In genomic region chr2:28064339-28065080, GRCm38 (mm10) we compare ENCODE assay signal across 23 mouse cellular contexts. TPM values are rescaled to one million over a fixed set of nuclear protein-coding genes. Genes with fewer than 3 reads are reported as not detected.
A peak's percentile ranks its signal among the peaks of the same experiment; 100 is the strongest.
DNase-seq lines count a peak whose midpoint lies in the region; ATAC-seq and TF ChIP-seq lines count a peak whose summit lies in the region.
"Had no signal": no experiment of that assay in that cellular context is flagged by ENCODE, and none has a peak within 500 bp of the region (broad histone marks: within the 10 kb centered on the region; RNA-seq: fewer than 3 reads in every experiment).

No protein-coding gene starts in this region.

- no peaks in the 10 kb centered on the region for H3K27me3 ChIP-seq in intestine, embryonic 15.5 days (replicated peaks)
- H3K27me3 ChIP-seq in intestine, postnatal 0 days (replicated peaks; ENCODE audit: control insufficient read depth, insufficient read depth, low read length) = no peaks in the 10 kb centered on the region
- H3K27me3 ChIP-seq in liver, embryonic 13.5 days = no peaks in the 10 kb centered on the region
- no peaks in the 10 kb centered on the region for H3K27me3 ChIP-seq in hindbrain, embryonic 14.5 days (ENCODE audit: control insufficient read depth, insufficient read depth, low read length)
- H3K27me3 ChIP-seq: limb, embryonic 15.5 days; midbrain, embryonic 13.5 days had no signal

- no peak overlapping the region for H3K27ac ChIP-seq in intestine, embryonic 15.5 days
- H3K27ac ChIP-seq in intestine, postnatal 0 days (ENCODE audit: low read depth, low read length) = no peak overlapping the region
- H3K27ac ChIP-seq in liver, embryonic 13.5 days = peak overlapping the region; percentile 97
- no peak overlapping the region for H3K27ac ChIP-seq in hindbrain, embryonic 14.5 days
- H3K27ac ChIP-seq: embryonic facial prominence, embryonic 15.5 days; limb, embryonic 15.5 days; midbrain, embryonic 13.5 days had no signal

- peak; percentile 70 for DNase-seq in c-Kit-positive CD71-positive TER-119-negative erythroid progenitor cells, embryonic 14.5 days (ENCODE audit: low read depth)
- DNase-seq in liver, embryonic 13.5 days = peak; percentile 79
- peak; percentile 10 for DNase-seq in yolk sac, embryonic 10.5 days (ENCODE audit: low spot score)
- DNase-seq in hindbrain, embryonic 14.5 days (ENCODE audit: low spot score) = no peak
- no peak for DNase-seq in urinary bladder, adult 18-20 months (ENCODE audit: low spot score in 2 of 2)
- DNase-seq: adrenal gland, postnatal 25 days; cerebellum, adult 11 months; heart, adult 18-20 months; heart, postnatal 4 days; lung, postnatal 4 days; retina, postnatal 1 day had no signal

- no peaks in the 10 kb centered on the region for H3K4me1 ChIP-seq in intestine, embryonic 15.5 days (replicated peaks)
- H3K4me1 ChIP-seq in intestine, postnatal 0 days (replicated peaks; ENCODE audit: control insufficient read depth, insufficient read depth, low read length) = no peaks in the 10 kb centered on the region
- H3K4me1 ChIP-seq in liver, embryonic 13.5 days (replicated peaks) = peaks cover 94% of the 10 kb centered on the region
- peaks cover 15% of the 10 kb centered on the region; the same call in 1 of the 2 replicates for H3K4me1 ChIP-seq in hindbrain, embryonic 14.5 days (replicated peaks; ENCODE audit: control insufficient read depth, insufficient read depth, low read length)
- H3K4me1 ChIP-seq: embryonic facial prominence, embryonic 15.5 days had no signal

- peak; percentile 45; the same call in 1 of the 2 replicates for ATAC-seq in intestine, embryonic 15.5 days
- no peak for ATAC-seq in intestine, postnatal 0 days
- peak; percentile 86 for ATAC-seq in liver, embryonic 13.5 days (ENCODE audit: low read depth)
- ATAC-seq in hindbrain, embryonic 14.5 days (ENCODE audit: low FRiP score) = no peak
- ATAC-seq: CD4-positive, CD25-positive, alpha-beta regulatory T cell, adult 4 months; forebrain, embryonic 16.5 days; midbrain, embryonic 13.5 days had no signal

- H3K9ac ChIP-seq in intestine, embryonic 15.5 days = no peak overlapping the region
- H3K9ac ChIP-seq in intestine, postnatal 0 days (ENCODE audit: low read depth, low read length) = no peak overlapping the region
- H3K9ac ChIP-seq in liver, embryonic 13.5 days = peak overlapping the region; percentile 66
- H3K9ac ChIP-seq in hindbrain, embryonic 14.5 days = no peak overlapping the region
- H3K9ac ChIP-seq: embryonic facial prominence, embryonic 15.5 days; limb, embryonic 15.5 days; midbrain, embryonic 13.5 days had no signal

- TF ChIP-seq CTCF in intestine, postnatal 0 days (IDR thresholded peaks at IDR 0.05; ENCODE audit: low read depth) = no peak

- H3K4me3 ChIP-seq in intestine, embryonic 15.5 days (replicated peaks) = no peak overlapping the region
- H3K4me3 ChIP-seq in intestine, postnatal 0 days (ENCODE audit: low read depth, low read length) = no peak overlapping the region
- H3K4me3 ChIP-seq in liver, embryonic 13.5 days (replicated peaks) = no peak overlapping the region
- no peak overlapping the region for H3K4me3 ChIP-seq in hindbrain, embryonic 14.5 days (replicated peaks; ENCODE audit: low read length)
- H3K4me3 ChIP-seq: embryonic facial prominence, embryonic 15.5 days; layer of hippocampus, adult 2 months; limb, embryonic 15.5 days; midbrain, embryonic 13.5 days; myocyte had no signal

- no peaks in the 10 kb centered on the region for H3K36me3 ChIP-seq in intestine, embryonic 15.5 days
- no peaks in the 10 kb centered on the region for H3K36me3 ChIP-seq in intestine, postnatal 0 days (ENCODE audit: control insufficient read depth, insufficient read depth)
- H3K36me3 ChIP-seq in liver, embryonic 13.5 days = no peaks in the 10 kb centered on the region
- H3K36me3 ChIP-seq in hindbrain, embryonic 14.5 days (replicated peaks; ENCODE audit: control insufficient read depth, insufficient read depth) = no peaks in the 10 kb centered on the region
- H3K36me3 ChIP-seq: embryonic facial prominence, embryonic 15.5 days; limb, embryonic 15.5 days; midbrain, embryonic 13.5 days had no signal

- no peaks in the 10 kb centered on the region for H3K9me3 ChIP-seq in intestine, embryonic 15.5 days
- H3K9me3 ChIP-seq in intestine, postnatal 0 days (ENCODE audit: control insufficient read depth) = no peaks in the 10 kb centered on the region
- no peaks in the 10 kb centered on the region for H3K9me3 ChIP-seq in liver, embryonic 13.5 days (replicated peaks)
- no peaks in the 10 kb centered on the region for H3K9me3 ChIP-seq in hindbrain, embryonic 14.5 days (ENCODE audit: control insufficient read depth, low read length)
- H3K9me3 ChIP-seq: embryonic facial prominence, embryonic 15.5 days; limb, embryonic 15.5 days; midbrain, embryonic 13.5 days had no signal

- H3K4me2 ChIP-seq in intestine, embryonic 15.5 days (replicated peaks) = no peak overlapping the region
- H3K4me2 ChIP-seq in intestine, postnatal 0 days (replicated peaks; ENCODE audit: low read depth) = no peak overlapping the region
- peak overlapping the region; percentile 45 for H3K4me2 ChIP-seq in liver, embryonic 13.5 days
- H3K4me2 ChIP-seq in hindbrain, embryonic 14.5 days (replicated peaks) = no peak overlapping the region
- H3K4me2 ChIP-seq: embryonic facial prominence, embryonic 15.5 days; limb, embryonic 15.5 days; midbrain, embryonic 13.5 days had no signal

- WGBS in intestine, embryonic 15.5 days = 64% methylated on average over 7 of the region's 7 CpGs
- 64% methylated on average over 7 of the region's 7 CpGs for WGBS in intestine, postnatal 0 days
- whole genome bisulfite sequencing in liver, embryonic 13.5 days (ENCODE audit: insufficient replicate concordance) = 22% methylated on average over 7 of the region's 7 CpGs
- WGBS in hindbrain, embryonic 14.5 days = 89% methylated on average over 7 of the region's 7 CpGs

RNA-seq across cellular contexts. Expression of gene Fcnb, which starts 20.2 kb away (rescaled TPM):
- 0.40 and 1.3 TPM in 2 replicates for polyA plus RNA-seq in intestine, embryonic 15.5 days (2015; fragmentation: Nextera tagmentation; extraction: Ambion mirVana)
- not detected in 2 replicates for polyA plus RNA-seq in intestine, postnatal 0 days (2015; fragmentation: Nextera tagmentation; extraction: Ambion mirVana)
- 10.6 and 13.1 TPM in 2 replicates for polyA plus RNA-seq in liver, embryonic 13.5 days (2015; fragmentation: Nextera tagmentation; extraction: Ambion mirVana)
- 0.54 TPM in 1 of 2 replicates, not detected in the other for polyA plus RNA-seq in hindbrain, embryonic 14.5 days (2014; fragmentation: Nextera tagmentation; extraction: Ambion mirVana)
- polyA plus RNA-seq: CD4-positive, CD25-positive, alpha-beta regulatory T cell, adult 4 months; forebrain, embryonic 16.5 days; midbrain, embryonic 13.5 days; myocyte; small intestine, adult 2 months; testis, adult 2 months; urinary bladder, adult 2 months had no signal

Comparison
In these comparisons a context has a peak if more than half of its experiments do, and no peak if none do; other contexts are left out.
1. ATAC-seq: peak in intestine, embryonic 15.5 days (single experiment) and liver, embryonic 13.5 days (single experiment); none in intestine, postnatal 0 days (single experiment) and hindbrain, embryonic 14.5 days (single experiment).
2. DNase-seq: peak in c-Kit-positive CD71-positive TER-119-negative erythroid progenitor cells, embryonic 14.5 days (single experiment), liver, embryonic 13.5 days (single experiment) and yolk sac, embryonic 10.5 days (single experiment); none in hindbrain, embryonic 14.5 days (single experiment) and urinary bladder, adult 18-20 months (0 of 2).